Mouse (Mus musculus): ENCODE measurements around the gene Wdr82. TPM values are rescaled to one million over a fixed set of nuclear protein-coding genes. Genes with fewer than 3 reads are reported as not detected.

The Wdr82 gene
- polyA plus RNA-seq, 1 experiment from 2014 or later: 25.2 TPM

MicroRNAs encoded within 50 kb of the gene (microRNA counts, 519-probe panel; counts per million panel counts)
- 5,514 counts per million, percentile 93 among the panel's probes with 10 or more counts for microRNA mmu-let-7g

Small RNA genes within 50 kb of the gene (microRNA-seq; reads per million reads assigned to microRNA genes)
- 97.6 reads per million, percentile 50 among the genes with 10 or more reads in this experiment for gene Mir135a-1
- gene Mirlet7g: 9,851 reads per million, percentile 96 among the genes with 10 or more reads in this experiment

Other genes starting within 250 kb of the Wdr82 start
- 0.09 TPM in 1 of 2 replicates, not detected in the other for gene Col6a5, start 210.3 kb upstream of the Wdr82 start, polyA plus RNA-seq (2014; fragmentation: Nextera tagmentation; extraction: Ambion mirVana)
- gene Col6a4, start 74.1 kb upstream of the Wdr82 start, polyA plus RNA-seq (2014; fragmentation: Nextera tagmentation; extraction: Ambion mirVana): 0.13 and 0.14 TPM in 2 replicates
- 3.1 and 3.4 TPM in 2 replicates for gene Glyctk, start 12.8 kb upstream of the Wdr82 start, polyA plus RNA-seq (2014; fragmentation: Nextera tagmentation; extraction: Ambion mirVana)
- gene Ppm1m, start 28.8 kb downstream of the Wdr82 start, polyA plus RNA-seq (2014; fragmentation: Nextera tagmentation; extraction: Ambion mirVana): 30.3 and 33.4 TPM in 2 replicates
- gene Twf2, start 32.2 kb downstream of the Wdr82 start, polyA plus RNA-seq (2014; fragmentation: Nextera tagmentation; extraction: Ambion mirVana): 62.1 and 63.9 TPM in 2 replicates
- gene Tlr9, start 51.7 kb downstream of the Wdr82 start, polyA plus RNA-seq (2014; fragmentation: Nextera tagmentation; extraction: Ambion mirVana): 0.07 TPM in 1 of 2 replicates, not detected in the other
- 89.5 and 89.8 TPM in 2 replicates for gene Alas1, start 77.7 kb downstream of the Wdr82 start, polyA plus RNA-seq (2014; fragmentation: Nextera tagmentation; extraction: Ambion mirVana)
- gene Poc1a, start 110.1 kb downstream of the Wdr82 start, polyA plus RNA-seq (2014; fragmentation: Nextera tagmentation; extraction: Ambion mirVana): 23.7 and 26.6 TPM in 2 replicates
- 28.1 and 28.7 TPM in 2 replicates for gene Dusp7, start 197.7 kb downstream of the Wdr82 start, polyA plus RNA-seq (2014; fragmentation: Nextera tagmentation; extraction: Ambion mirVana)